Mouse (Mus musculus): ENCODE data around the gene Was.
"Not testable (repeated sequence)": the region's sequence is repeated elsewhere in the genome, so short reads cannot be mapped to it uniquely, and the experiment has no call there.

- TF ChIP-seq POLR2A (IDR thresholded peaks at IDR 0.05; ENCODE audit: borderline replicate concordance, extremely low read depth, low read depth, low read length); CTCF (IDR thresholded peaks at IDR 0.05; ENCODE audit: insufficient read depth, low read length): not testable (repeated sequence)
Measured at GRCm38 (mm10) chrX:8051044-8051781, 39.1 kb downstream of the Was start.

Measured in lung, adult 2 months (tissue).